Mouse (Mus musculus): ENCODE data around the gene Zscan5b. TPM values are rescaled to one million over a fixed set of nuclear protein-coding genes. Genes with fewer than 3 reads are reported as not detected.
"Not testable (repeated sequence)": the region's sequence is repeated elsewhere in the genome, so short reads cannot be mapped to it uniquely, and the experiment has no call there.

The Zscan5b gene
- total RNA-seq, 2 experiments from 2014 or later = not detected

- ATAC-seq (ENCODE audit: poor library complexity, severe bottlenecking) = peak; percentile 60; the same call in 1 of the 2 replicates
These were observed 18.9 kb downstream of the Zscan5b start for GRCm38 (mm10) chr7:6240841-6241425.

GRCm38 (mm10) chr7:6244361-6245292 lies 22.5 kb downstream of the Zscan5b start:
- ATAC-seq (ENCODE audit: poor library complexity, severe bottlenecking) = no peak

GRCm38 (mm10) chr7:6252410-6252809 lies 30.3 kb downstream of the Zscan5b start, which contains the start of gene Epp13:
Epp13 (plus strand) TSS chr7:6252710.
- no peak for ATAC-seq (ENCODE audit: poor library complexity, severe bottlenecking)

- no peak for ATAC-seq (ENCODE audit: poor library complexity, severe bottlenecking)
These were observed 32.4 kb downstream of the Zscan5b start for GRCm38 (mm10) chr7:6254451-6254850.

- ATAC-seq (ENCODE audit: poor library complexity, severe bottlenecking) = no peak
These were observed 35.3 kb downstream of the Zscan5b start for GRCm38 (mm10) chr7:6257386-6257785.

GRCm38 (mm10) chr7:6258232-6259220 lies 36.4 kb downstream of the Zscan5b start:
- ATAC-seq (ENCODE audit: poor library complexity, severe bottlenecking) = no peak

- ATAC-seq (ENCODE audit: poor library complexity, severe bottlenecking) = not testable (repeated sequence)
These were observed 37.9 kb downstream of the Zscan5b start for GRCm38 (mm10) chr7:6260004-6260403.

- ATAC-seq (ENCODE audit: poor library complexity, severe bottlenecking) = no peak
These were observed 40.0 kb downstream of the Zscan5b start for GRCm38 (mm10) chr7:6262120-6262519.

GRCm38 (mm10) chr7:6262984-6263383 lies 40.9 kb downstream of the Zscan5b start:
- no peak for ATAC-seq (ENCODE audit: poor library complexity, severe bottlenecking)

GRCm38 (mm10) chr7:6265695-6266094 lies 43.6 kb downstream of the Zscan5b start:
- peak; percentile 75 for ATAC-seq (ENCODE audit: poor library complexity, severe bottlenecking)

GRCm38 (mm10) chr7:6277906-6278305 lies 55.8 kb downstream of the Zscan5b start:
- no peak for ATAC-seq (ENCODE audit: poor library complexity, severe bottlenecking)

- peak; percentile 49 for ATAC-seq (ENCODE audit: poor library complexity, severe bottlenecking)
These were observed 60.7 kb downstream of the Zscan5b start for GRCm38 (mm10) chr7:6282749-6283148.

GRCm38 (mm10) chr7:6283451-6284075 lies 61.5 kb downstream of the Zscan5b start:
- ATAC-seq (ENCODE audit: poor library complexity, severe bottlenecking) = peak; percentile 73

GRCm38 (mm10) chr7:6284442-6285012 lies 62.4 kb downstream of the Zscan5b start:
- no peak for ATAC-seq (ENCODE audit: poor library complexity, severe bottlenecking)

GRCm38 (mm10) chr7:6285366-6285765 lies 63.3 kb downstream of the Zscan5b start:
- peak; percentile 5; the same call in 1 of the 2 replicates for ATAC-seq (ENCODE audit: poor library complexity, severe bottlenecking)

GRCm38 (mm10) chr7:6285842-6286705 lies 64.0 kb downstream of the Zscan5b start, which contains the start of gene Zfp667:
Zfp667 (plus strand) TSS chr7:6286579.
- ATAC-seq (ENCODE audit: poor library complexity, severe bottlenecking) = peak; percentile 69

GRCm38 (mm10) chr7:6286921-6287531 lies 64.9 kb downstream of the Zscan5b start:
- no peak for ATAC-seq (ENCODE audit: poor library complexity, severe bottlenecking)

Measured in megakaryocyte, adult 5-6 weeks (primary cell).